Mouse (Mus musculus): Measurements from ENCODE around the gene Abca7.

DNA sequence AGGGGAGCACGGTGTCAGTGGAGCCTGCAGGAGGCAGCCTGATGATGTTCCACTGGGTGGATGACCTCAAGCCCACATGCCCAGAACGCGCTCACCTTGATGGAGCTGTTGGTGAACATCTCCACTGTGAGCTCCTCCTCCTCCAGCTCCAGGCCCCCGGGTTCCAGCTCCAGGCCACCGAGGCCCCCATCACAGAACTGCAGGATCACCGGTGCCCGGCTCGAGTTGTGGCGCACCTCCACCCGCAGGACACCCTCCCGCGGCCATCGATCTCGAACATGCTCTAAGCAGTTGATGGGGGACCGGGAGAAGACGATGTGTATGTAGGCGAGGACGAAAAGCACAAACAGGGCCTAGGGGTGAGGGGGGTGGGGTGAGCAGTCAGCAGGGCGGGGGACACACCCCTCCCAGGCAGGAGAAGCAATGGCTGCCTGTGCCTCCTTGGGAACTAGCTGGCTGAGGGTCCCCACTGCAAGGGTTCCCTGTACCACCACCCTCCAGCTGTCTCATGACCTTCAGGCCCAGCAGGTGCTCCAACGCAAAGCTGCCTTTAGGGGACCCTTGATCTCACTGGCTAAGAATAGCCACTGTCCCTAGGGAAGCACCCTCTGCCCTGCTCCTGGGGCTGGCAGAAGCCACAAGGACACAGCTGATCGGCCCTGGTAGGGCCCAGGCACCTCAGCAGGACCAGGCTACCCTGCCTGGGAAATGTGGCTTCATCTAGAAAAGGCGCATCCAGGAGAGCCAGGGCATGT is 16.7 kb upstream of the Abca7 start:
- TF ChIP-seq CTCF (IDR thresholded peaks at IDR 0.05; ENCODE audit: low read depth), result no peak
- no peak for TF ChIP-seq EP300 (IDR thresholded peaks at IDR 0.05; ENCODE audit: low read depth)
